Mouse (Mus musculus): ENCODE results near the gene Gdf5. TPM values are rescaled to one million over a fixed set of nuclear protein-coding genes. Genes with fewer than 3 reads are reported as not detected.

Gdf5 gene
- not detected for polyA plus RNA-seq (2014; fragmentation: Illumina TruSeq; extraction: RNeasy Lipid Tissue Mini Kit (QIAGEN cat#74804); ENCODE audit: low read depth, low replicate concordance)

GRCm38 (mm10) chr2:155945124-155945523 lies at the start of gene Gdf5:
Gene Gdf5, minus strand, starts transcription at chr2:155945367.

DNA sequence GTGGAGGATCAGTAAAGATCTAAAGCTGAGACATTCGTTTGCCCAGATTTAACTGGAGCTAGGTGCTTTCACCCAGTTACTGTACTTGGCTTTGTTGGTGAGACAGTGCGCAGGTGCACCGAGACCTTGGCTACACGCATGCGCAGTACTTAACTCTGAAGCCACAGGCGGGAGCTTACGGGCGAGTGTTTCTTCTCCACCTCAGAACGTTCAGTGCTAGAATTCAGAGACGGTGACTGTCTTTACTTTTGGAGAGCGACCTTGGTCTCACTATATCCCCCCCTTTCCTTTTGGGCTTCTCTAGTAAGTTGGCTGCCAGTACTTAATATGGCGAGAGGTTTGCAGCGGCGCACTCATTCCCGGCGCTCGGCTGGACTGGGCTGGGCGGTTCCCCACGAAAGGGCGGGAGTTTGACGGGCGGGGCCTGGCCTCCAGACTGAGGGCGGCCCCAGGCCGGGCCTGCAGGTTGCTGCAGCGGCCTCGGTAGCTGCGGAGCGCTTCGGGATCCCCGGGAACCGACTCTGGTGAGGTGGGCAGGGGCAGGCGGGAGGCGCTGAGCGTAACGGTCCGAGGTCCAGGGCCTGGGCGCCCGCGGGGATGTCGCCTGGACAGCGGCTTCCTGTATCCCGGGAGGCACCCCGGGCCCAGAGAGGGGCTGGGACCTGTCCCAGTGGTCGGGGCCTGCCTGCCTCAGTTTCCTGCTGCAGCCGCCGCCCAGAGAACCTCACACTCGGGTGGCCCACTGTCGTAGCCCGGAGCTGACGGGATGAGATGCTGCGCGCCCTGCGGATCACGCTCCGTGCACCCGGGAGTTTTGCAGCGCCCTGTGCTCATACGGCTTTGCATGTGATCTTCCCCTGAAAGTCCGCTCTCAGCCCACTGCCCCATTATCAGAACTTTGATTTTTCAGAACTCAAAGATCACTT lies 11.2 kb upstream of the Gdf5 start, which contains the start of gene Cep250:
TSS of gene Cep250 (plus strand) at position 325 of the 926 bp plus-strand sequence.

DNA sequence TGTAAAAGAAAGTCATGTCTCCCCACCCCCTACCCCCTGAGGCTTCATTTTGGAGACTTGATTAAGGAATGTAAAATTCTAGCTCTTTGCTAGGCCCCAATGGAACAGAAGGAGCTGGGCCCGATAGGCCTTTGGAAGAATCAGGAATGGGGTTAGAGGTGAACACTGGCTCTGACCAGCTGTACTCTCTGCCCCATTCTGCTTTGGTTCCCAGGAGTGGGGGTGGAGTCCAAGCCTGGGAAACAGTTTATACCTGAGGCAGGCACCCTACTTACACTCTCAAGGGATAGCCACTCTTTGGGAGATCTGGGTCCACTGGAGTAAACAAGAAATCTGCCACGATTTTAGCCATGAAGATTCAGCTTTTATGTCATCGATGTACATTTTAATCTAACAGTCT lies 4.5 kb downstream of the Gdf5 start, which contains the start of gene Gm15557:
TSS of gene Gm15557 (plus strand) at position 48 of the 400 bp plus-strand sequence.

DNA sequence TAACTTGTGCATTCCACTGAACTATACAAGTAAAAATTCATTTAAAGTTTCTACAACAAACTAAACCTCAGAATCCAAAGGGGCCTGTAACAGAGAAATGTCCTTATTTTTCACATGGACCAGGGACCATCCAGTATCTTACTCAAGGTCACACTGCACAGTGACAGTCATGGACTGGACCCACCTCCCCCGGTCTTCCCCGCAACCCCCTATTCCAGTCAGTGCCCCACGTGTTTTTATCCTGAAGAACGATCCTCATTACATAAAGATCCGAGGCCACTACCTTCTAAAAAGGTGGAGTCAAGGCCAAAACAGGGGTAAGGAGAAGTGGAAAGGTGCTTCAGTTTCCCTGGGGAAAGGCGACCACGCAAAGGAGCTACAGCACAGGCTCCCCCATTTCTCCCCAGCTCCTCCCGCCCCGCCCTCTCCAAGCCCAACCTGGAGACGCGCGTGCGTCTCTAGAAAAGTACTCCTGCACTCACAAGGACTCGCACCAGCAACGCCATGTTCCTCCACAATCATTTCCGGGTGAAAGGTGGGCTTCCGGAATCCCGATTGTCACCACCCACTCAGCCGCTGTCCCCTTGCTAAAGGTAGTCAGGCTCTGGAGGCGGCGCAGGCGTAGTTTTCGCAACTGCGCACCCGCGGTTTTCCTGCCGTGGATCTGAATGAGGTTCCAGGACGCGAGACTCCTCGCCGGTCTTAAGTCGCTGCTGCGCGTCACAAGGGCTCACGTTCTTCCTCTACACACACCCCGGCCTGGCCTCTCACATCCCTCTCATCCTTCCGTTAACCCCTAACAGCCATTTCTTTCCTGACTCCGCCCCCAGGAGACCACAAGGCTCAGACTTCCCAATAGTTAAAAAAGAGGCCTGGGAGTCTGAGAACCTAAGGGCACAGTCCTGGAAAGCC lies 15.4 kb downstream of the Gdf5 start, which contains the start of gene Uqcc1:
TSS of gene Uqcc1 (minus strand) at position 780 of the 912 bp plus-strand sequence.

Other genes starting within 250 kb of the Gdf5 start
- gene Edem2, start 215.9 kb downstream of the Gdf5 start, polyA plus RNA-seq (2014; fragmentation: Illumina TruSeq; extraction: RNeasy Lipid Tissue Mini Kit (QIAGEN cat#74804); ENCODE audit: low read depth, low replicate concordance), result 18.2 TPM
- gene Gm17581, start 209.5 kb downstream of the Gdf5 start, polyA plus RNA-seq (2014; fragmentation: Illumina TruSeq; extraction: RNeasy Lipid Tissue Mini Kit (QIAGEN cat#74804); ENCODE audit: low read depth, low replicate concordance), result not detected
- gene Procr, start 194.2 kb downstream of the Gdf5 start, polyA plus RNA-seq (2014; fragmentation: Illumina TruSeq; extraction: RNeasy Lipid Tissue Mini Kit (QIAGEN cat#74804); ENCODE audit: low read depth, low replicate concordance), result 8.5 TPM
- gene Mmp24, start 170.0 kb downstream of the Gdf5 start, polyA plus RNA-seq (2014; fragmentation: Illumina TruSeq; extraction: RNeasy Lipid Tissue Mini Kit (QIAGEN cat#74804); ENCODE audit: low read depth, low replicate concordance), result not detected
- 9.9 TPM for gene BC029722, start 125.9 kb downstream of the Gdf5 start, polyA plus RNA-seq (2014; fragmentation: Illumina TruSeq; extraction: RNeasy Lipid Tissue Mini Kit (QIAGEN cat#74804); ENCODE audit: low read depth, low replicate concordance)
- gene Eif6, start 118.4 kb downstream of the Gdf5 start, polyA plus RNA-seq (2014; fragmentation: Illumina TruSeq; extraction: RNeasy Lipid Tissue Mini Kit (QIAGEN cat#74804); ENCODE audit: low read depth, low replicate concordance), result 19.9 TPM
- gene Fam83c, start 110.5 kb downstream of the Gdf5 start, polyA plus RNA-seq (2014; fragmentation: Illumina TruSeq; extraction: RNeasy Lipid Tissue Mini Kit (QIAGEN cat#74804); ENCODE audit: low read depth, low replicate concordance), result 5.2 TPM
- 40.9 TPM for gene Uqcc1, start 15.1 kb downstream of the Gdf5 start, polyA plus RNA-seq (2014; fragmentation: Illumina TruSeq; extraction: RNeasy Lipid Tissue Mini Kit (QIAGEN cat#74804); ENCODE audit: low read depth, low replicate concordance)
- not detected for gene Gm15557, start 4.6 kb downstream of the Gdf5 start, polyA plus RNA-seq (2014; fragmentation: Illumina TruSeq; extraction: RNeasy Lipid Tissue Mini Kit (QIAGEN cat#74804); ENCODE audit: low read depth, low replicate concordance)
- 1.5 TPM for gene Cep250, start 11.1 kb upstream of the Gdf5 start, polyA plus RNA-seq (2014; fragmentation: Illumina TruSeq; extraction: RNeasy Lipid Tissue Mini Kit (QIAGEN cat#74804); ENCODE audit: low read depth, low replicate concordance)
- 2.8 TPM for gene 6430550D23Rik, start 62.6 kb upstream of the Gdf5 start, polyA plus RNA-seq (2014; fragmentation: Illumina TruSeq; extraction: RNeasy Lipid Tissue Mini Kit (QIAGEN cat#74804); ENCODE audit: low read depth, low replicate concordance)
- 13.5 TPM for gene Ergic3, start 62.7 kb upstream of the Gdf5 start, polyA plus RNA-seq (2014; fragmentation: Illumina TruSeq; extraction: RNeasy Lipid Tissue Mini Kit (QIAGEN cat#74804); ENCODE audit: low read depth, low replicate concordance)
- not detected for gene Fer1l4, start 107.6 kb upstream of the Gdf5 start, polyA plus RNA-seq (2014; fragmentation: Illumina TruSeq; extraction: RNeasy Lipid Tissue Mini Kit (QIAGEN cat#74804); ENCODE audit: low read depth, low replicate concordance)
- gene Spag4, start 119.8 kb upstream of the Gdf5 start, polyA plus RNA-seq (2014; fragmentation: Illumina TruSeq; extraction: RNeasy Lipid Tissue Mini Kit (QIAGEN cat#74804); ENCODE audit: low read depth, low replicate concordance), result not detected
- 49.2 TPM for gene Cpne1, start 166.6 kb upstream of the Gdf5 start, polyA plus RNA-seq (2014; fragmentation: Illumina TruSeq; extraction: RNeasy Lipid Tissue Mini Kit (QIAGEN cat#74804); ENCODE audit: low read depth, low replicate concordance)
- gene Rbm12, start 166.6 kb upstream of the Gdf5 start, polyA plus RNA-seq (2014; fragmentation: Illumina TruSeq; extraction: RNeasy Lipid Tissue Mini Kit (QIAGEN cat#74804); ENCODE audit: low read depth, low replicate concordance), result 21.5 TPM
- 14.9 TPM for gene Gm28036, start 181.7 kb upstream of the Gdf5 start, polyA plus RNA-seq (2014; fragmentation: Illumina TruSeq; extraction: RNeasy Lipid Tissue Mini Kit (QIAGEN cat#74804); ENCODE audit: low read depth, low replicate concordance)
- 1.3 TPM for gene Romo1, start 198.7 kb upstream of the Gdf5 start, polyA plus RNA-seq (2014; fragmentation: Illumina TruSeq; extraction: RNeasy Lipid Tissue Mini Kit (QIAGEN cat#74804); ENCODE audit: low read depth, low replicate concordance)
- gene Nfs1, start 198.8 kb upstream of the Gdf5 start, polyA plus RNA-seq (2014; fragmentation: Illumina TruSeq; extraction: RNeasy Lipid Tissue Mini Kit (QIAGEN cat#74804); ENCODE audit: low read depth, low replicate concordance), result 62.9 TPM
- 1,044 TPM for gene Rbm39, start 234.9 kb upstream of the Gdf5 start, polyA plus RNA-seq (2014; fragmentation: Illumina TruSeq; extraction: RNeasy Lipid Tissue Mini Kit (QIAGEN cat#74804); ENCODE audit: low read depth, low replicate concordance)